Mouse (Mus musculus) kidney, adult 8-10 months (tissue): ENCODE data around the gene Bahcc1.

Source experiments
- DNase-seq, 2 experiments: peaks; one replicate each; pipeline ENCODE4 v3.0.0; 2022

Gene Bahcc1

DNA sequence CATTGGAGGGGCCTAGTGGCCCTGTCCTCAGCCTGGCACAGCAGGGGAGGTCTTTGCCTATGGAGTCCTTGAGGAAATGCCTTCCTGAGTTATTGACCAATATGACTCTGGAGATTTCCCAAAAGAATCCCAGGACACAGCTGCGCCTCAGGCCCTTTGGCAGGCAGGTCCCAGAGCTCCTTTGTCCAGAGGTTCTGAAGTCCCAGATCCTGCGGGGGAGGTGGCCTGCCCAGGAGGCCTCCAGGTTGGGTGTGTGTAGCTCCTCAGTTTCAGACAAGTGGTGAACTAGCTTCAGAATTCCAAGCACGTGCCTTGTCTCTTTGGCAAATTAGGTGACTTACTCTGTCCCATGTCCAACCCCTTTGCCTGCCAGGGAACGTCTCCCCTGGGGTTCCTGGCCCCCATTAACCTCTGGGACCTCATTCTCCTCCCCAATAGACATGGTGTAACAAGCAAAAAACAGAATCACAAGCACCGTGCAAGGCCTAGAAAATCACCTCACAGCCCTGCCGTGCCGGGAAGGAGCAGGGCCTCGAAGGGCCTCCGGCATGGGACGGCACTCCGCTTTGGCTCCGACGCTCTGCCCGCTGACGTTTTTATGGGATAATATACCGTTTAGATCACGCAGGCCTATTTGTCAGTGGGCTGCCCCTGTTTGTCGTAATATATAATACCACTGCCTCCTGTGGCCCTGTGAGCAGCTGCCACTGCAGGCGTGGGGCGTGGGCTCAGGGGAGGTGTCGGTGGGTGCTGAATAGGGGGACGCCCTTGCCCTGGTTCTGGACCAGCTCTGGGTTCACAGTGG is 10.2 kb downstream of the Bahcc1 start:
- no peak for DNase-seq

DNA sequence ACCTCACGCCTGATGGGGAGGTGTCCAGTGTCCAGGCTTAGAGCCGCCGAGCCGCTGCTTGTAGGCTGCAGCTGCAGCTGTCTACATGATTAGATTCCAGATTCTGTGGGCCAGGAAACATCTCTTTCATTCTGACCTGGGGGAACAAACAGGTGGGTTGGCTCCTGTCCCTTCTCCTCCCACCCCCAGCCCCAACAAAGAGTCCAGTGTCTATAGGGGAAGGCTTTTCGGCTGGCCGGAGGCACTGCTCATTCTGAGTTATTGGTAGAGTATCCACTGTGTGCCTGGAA is 10.7 kb downstream of the Bahcc1 start:
- DNase-seq, result no peak

DNA sequence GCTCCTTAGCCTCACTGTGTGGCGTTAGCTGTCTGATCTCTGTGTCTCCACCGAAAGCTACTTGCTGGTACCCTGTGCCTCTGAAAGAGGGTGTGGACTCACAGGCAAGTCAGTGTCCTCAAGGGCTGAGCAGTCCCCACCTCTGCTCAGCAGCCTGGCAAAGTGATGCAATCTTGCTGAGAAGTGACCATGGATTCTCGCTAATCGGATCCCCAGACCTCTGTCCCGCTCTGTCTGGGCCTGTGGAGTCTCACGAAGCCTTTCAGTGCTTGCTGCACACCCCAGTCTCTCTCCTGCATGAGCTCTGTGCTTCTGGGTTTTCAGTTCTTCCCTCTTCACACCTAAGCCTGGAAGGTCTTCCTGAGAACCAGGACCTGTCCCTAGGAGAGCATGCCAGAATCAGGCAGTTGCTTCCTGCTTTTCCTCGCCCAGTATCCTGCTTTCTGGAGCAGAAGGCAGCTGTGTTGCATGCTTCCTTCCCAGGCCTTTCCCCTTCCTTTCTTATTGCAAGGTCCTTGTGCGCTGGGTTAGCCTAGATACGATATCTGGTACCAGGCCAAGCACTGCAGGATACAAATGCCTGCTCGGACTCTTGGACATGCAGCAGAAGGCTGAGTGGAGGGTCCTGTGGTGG is 15.5 kb downstream of the Bahcc1 start:
- no peak for DNase-seq

DNA sequence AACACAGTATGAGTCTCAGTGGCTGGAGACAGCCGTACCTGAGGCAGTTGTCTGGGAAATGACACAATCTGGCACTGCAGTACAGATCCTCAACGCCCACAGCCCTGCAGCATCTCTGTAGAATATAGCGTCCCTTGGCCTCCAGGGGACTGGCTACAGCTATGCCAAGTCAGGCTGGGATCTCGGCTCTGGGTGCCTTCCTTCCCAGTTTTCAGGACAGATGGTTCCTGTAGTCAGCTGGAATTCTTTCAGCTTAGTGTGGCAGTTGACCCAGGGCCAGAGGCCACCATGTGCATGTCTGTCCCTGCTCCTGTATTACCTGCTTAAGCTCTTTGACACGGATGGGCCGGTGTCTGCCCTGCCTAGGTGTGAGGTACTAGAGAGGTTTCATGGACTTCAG is 16.2 kb downstream of the Bahcc1 start:
- no peak for DNase-seq

DNA sequence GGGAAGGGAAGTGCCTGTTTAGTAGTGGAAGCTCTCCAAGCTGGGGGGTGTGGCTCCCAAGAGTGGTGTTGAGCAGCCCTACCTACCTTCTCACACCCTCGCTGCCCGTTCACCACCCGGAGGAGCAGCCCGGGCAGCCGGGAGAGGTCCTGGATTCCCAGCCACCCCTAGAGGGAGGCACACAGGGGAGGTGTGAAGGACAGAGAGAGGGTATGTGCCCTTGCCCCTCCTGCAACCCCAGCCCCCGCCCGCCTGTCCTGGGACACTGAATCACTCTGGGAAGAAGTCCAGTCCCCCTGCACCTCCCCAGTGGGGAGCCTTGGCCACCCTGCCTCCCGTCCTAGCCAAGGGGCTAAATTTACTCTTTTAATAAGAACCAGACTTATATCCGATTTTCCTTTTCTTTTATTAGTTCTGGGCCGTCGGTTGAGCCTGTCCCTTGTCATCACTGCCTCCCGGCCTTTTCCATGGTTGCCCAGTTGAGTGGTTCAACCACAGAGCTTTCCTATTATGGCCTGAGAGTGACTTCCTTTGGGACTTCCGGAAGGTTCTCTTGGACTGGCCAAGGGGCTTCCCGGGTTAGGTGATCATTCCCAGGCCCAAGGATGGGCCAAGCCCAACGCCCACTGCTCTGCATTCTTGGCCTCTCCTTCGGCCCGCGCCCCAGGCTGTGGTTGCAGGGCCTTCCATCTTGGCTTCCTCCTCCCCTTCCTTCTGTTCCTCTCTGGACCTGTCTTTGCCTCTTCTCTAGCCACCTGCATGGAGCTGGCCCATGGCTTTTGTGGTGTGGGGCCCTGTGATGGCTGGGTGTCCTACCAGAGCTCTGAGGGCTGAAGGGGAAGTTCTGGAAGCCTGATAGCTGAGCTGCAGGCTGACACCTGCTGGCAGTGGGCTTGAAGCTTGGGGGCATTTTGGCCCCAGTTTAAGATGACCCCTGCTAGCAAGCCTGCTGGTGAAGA is 18.5 kb downstream of the Bahcc1 start:
- DNase-seq, result no peak

DNA sequence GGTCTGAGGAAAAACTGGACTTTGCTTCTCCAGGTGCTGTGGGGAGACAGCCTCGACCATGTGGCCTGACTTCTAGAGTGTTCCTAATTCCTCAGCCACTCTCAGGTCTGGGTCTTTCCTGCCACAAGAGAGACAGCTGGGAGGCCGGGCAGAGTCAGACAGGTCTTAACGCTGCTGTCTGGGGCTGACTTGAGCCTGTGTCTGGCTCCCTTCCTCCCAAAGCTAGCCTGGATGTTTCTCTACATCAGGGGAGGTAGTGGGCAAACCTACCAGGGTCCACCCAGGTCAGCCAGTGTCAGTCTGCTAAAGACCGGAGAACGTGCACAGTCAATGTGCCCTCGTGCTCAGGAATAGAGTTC is 19.2 kb downstream of the Bahcc1 start:
- no peak for DNase-seq

DNA sequence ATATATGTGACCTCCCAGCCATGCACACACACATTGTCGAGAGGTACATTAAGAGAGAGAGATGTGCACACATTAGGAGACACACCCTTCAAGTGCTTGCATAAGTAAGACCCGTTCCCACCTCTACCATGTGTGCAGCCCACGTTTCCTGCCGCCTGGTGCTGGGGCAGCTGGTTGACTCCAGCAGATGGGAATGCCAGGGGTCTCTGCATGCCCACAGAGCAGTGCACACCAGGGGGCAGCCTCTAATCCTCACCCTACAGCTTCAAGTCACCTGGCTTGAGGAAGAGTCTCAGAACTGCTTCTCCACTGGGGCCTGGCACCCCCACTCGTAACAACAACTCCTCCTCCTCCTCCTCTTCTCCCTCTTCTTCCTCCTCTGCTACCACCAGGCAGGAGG is 19.7 kb downstream of the Bahcc1 start:
- no peak for DNase-seq

DNA sequence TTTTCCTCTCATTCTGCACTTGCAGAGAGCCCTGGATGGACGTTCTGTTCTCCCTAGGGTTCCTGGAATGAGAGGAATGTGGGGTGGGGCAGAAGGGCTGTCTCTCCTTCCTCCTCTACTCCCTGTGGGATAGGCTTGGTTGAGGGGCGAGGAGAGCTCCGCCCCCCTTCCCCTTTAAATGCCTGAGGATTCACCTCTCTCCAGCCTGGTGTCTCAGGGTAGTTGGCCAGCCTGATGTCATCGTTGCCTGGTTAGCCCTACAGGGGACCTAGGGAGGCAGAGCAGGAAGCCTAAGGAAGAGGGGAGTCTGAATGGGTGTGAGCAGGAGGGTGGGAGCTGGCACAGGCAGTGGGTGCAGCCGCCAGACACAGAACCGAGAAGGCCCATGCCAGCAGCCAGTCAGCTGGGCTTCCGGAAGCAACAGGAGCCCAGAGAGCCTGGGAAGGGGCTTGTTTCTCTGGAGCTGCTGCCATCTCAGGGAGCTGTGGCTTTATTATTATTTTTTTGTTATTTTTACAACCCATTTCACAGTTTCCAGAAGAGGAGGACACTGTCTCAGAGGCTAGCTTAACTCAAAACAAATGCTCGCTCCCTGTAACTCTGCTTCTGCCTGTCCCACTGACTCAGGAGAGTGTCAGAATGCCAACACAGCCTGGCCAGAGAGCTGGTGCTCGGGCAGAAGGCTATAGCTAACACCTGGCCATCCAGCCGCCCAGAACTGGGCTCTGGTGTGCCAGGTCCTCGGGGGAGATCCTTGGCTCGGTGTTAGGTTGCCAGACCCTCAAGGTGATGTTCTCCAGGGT is 20.3 kb downstream of the Bahcc1 start:
- peak; percentile 49 to 50 for DNase-seq

DNA sequence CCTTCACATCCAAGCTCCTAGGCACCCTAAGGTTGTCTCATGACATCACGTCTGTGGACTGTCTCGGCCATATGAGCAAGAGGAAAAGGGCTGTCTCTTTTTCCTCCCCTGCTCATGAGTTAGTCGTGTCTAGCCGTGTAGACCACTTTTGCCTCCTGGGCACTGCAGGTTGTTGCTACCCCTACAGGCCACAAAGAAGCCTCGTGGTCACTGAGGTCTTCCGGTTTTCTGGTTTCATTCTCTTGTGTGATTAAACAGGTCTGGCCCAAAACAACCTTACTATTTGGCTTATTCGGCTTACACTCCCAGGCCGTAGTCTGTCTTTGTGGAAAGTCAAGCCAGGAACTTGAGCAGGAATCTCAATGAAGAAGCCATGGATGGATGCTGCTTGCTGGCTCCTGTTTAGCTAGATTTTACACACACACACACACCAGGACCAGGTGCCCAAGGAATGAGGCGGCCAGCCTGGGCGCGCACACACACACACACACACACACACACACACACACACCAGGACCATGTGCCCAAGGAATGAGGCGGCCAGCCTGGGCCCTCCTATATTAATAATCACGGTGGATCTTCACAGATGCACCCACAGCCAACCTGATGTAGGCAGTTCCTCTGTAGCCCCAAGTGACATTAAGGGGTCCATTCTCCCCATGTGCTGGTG is 21.0 kb downstream of the Bahcc1 start:
- DNase-seq, result no peak

DNA sequence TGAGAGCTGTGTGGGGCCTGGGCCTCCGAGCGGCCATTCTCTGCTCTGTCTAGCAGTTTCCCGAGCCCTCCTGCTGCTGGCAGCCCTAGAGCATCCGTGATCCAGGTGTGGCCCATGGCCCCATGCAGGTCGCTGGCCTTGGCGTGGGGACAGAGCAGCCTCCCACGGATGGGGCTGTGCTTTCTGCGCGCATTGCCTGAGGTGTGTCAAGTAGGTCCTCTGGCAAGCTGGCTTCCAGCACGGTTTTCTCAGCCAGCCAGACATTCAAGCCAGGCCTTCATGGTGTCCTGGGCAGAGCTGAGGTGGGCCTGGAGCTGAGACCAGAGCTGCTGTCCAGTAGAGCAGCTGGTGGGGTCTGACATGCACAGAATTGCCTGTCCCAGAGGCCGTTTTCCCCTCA is 21.7 kb downstream of the Bahcc1 start:
- no peak for DNase-seq

DNA sequence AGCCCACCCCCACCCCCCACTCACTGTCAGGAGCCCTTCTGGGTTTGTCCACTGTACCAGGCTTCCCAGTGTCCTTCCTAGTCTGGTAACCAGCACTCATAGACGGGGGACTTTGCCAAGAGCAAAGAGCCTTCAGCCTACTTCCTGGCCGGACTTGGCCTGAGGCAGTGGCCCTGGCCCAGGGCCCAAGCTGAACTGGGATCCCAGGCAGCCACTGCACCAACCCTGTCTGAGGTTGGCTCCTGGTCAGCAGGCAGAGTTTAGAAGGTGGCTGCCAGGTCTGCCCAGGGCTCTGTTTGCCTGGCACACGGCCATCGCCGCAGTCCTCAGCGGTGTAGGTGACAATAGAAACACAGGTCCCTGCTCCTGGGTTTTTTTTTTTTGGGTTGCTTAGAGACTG is 22.3 kb downstream of the Bahcc1 start:
- peak; percentile 92 to 94 for DNase-seq

DNA sequence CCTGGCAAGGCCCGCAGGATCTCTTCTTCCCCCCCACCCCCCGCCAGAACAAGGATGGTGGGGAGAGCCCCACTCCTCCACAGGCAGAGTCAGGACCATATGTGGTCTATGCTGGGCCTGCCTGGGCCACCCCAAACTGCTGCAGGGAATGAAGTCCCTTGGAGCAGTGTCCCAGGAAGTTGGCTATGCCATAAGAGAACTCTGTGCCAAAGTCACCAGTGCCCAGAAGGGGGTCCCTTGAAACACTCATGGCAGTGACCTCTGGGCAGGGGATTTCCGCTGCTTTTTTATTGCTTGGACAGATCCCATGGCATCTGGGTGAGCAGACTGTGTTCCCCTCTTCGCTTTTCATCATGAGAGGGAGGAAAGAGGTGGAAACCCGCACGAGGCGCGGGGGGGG is 22.8 kb downstream of the Bahcc1 start:
- DNase-seq, result no peak

DNA sequence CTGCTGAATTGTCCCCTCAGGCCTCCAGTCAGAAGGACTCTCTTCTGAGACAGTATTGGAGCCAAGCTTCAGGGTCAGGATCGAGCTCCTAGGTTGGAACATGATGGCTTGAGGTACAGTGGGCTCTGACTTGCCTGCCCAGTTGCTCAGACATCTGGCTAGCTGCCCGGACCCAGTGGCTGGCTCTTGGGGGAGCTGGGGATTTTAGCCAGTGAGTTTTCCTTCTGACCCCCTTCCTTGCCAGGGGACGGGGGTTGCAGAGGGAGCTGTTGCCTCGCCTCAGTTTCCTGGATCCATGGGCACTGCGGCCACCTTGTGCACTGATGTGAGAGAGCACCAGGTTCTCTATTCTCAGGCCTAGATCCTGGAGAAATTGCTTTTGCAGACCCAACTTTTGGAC is 23.4 kb downstream of the Bahcc1 start:
- no peak for DNase-seq

DNA sequence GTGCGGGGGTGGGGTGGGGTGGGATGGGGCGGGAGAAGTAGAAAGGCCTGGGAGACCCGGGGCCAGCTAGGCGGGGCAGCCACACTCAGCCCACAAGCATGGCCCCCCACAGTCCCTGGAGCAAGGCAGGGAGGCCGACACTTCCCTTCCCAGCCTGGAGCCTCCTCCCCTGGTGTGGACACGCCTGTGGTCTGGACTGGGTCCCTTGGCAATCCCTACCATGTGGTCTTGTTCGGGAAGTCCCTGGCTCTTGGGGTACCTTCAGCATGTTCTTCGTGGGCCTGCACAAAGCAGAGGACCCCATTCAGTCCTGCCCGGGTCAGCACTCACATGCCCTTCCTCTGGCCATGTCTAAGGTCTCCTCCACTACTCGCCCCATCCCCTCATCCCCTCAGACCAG is 23.8 kb downstream of the Bahcc1 start:
- DNase-seq, result no peak

DNA sequence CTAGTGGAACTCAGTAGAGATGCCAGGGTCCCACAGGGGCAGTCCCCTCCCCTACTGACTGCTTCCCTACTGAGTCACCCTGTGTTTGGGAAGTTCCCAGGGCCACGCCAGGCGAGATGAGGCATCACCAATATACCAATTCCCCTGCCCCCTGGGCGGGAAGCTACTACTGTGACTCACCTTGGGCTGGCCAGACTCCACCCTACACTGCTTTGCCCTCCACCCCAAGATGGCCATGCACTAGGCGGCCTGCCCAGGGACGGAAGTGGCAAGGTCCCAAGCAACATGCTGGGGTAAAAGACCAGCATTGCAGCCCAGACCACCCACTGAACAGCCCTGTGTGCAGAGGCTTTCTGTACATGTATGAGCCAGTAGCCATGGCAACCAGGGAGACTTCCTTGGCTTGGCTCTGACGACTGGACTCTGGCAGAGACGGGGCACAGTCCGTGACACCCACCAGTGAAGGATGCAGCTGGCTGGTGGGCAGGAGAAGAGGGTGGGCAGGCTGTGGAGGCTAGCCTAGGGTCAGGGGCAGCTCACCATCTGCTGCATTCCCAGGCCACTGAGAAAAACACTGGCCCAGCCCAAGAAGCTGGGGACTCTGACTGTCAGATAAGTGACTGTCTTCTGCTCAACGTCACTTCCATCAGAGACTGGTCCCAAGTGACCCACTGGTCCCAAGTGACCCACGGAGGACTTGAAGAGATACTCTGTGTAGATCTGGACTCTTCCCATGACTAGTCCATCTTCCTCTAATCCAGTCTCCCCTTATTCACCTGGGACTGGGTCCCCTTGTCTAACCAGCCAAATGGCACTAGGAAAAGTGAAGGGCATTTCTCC is 24.5 kb downstream of the Bahcc1 start:
- DNase-seq, result no peak

DNA sequence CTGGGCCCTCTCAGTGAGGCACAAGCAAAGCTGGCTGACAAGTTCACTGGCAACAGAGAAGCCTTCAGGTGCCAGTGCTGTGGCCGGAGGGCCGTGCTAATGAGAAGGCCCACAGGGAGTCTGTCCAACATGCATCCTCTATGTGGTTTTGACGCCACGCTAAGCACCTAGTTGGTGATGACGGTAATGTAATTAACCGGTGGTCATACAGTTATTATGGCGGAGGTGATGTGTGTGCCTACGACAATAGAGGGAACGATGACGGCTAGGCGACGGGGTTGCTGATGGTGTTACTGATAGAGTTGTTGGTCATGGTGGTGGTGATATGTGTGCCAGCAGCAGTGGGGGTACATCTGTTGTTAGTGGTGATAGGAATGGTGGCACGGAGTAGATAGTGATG is 25.2 kb downstream of the Bahcc1 start:
- DNase-seq, result no peak

DNA sequence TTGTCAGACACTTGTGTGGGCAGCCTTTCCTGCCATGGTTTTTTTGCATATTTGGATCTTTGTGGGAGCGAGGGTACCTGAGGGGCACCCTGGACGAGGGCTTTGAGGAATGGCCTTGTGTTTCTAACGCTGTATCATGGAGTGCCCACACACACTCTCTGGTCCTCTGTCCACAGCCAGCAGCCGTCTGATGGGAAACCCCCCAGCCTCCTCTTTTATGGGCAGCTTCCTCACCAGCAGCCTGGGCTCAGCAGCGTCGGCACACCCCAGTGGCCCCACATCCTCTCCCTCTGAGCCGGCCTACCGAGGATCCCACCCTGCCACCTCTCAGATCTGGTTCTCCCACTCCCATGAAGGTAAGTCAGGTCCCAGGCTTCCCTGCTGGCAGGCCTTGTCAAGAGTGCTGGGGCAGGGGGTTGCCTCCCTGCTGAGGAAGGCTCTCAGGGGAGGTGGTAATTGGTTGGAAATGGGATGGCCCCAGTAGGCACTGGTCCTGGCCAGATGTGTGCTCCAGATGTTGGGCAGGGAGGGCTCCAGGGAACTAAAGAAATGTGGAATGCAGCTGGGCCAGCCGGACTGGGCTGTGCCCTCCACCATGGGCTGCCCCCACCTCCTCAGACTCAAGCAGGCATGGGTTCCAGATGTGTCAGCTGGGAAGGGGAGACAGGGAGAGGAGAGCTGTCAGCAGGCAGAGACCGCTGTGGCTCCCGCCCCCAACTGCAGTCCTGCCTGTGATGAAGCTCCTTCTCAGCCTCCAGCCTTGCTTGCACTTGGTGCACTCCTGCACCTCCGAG is 26.3 kb downstream of the Bahcc1 start:
- DNase-seq, result no peak

DNA sequence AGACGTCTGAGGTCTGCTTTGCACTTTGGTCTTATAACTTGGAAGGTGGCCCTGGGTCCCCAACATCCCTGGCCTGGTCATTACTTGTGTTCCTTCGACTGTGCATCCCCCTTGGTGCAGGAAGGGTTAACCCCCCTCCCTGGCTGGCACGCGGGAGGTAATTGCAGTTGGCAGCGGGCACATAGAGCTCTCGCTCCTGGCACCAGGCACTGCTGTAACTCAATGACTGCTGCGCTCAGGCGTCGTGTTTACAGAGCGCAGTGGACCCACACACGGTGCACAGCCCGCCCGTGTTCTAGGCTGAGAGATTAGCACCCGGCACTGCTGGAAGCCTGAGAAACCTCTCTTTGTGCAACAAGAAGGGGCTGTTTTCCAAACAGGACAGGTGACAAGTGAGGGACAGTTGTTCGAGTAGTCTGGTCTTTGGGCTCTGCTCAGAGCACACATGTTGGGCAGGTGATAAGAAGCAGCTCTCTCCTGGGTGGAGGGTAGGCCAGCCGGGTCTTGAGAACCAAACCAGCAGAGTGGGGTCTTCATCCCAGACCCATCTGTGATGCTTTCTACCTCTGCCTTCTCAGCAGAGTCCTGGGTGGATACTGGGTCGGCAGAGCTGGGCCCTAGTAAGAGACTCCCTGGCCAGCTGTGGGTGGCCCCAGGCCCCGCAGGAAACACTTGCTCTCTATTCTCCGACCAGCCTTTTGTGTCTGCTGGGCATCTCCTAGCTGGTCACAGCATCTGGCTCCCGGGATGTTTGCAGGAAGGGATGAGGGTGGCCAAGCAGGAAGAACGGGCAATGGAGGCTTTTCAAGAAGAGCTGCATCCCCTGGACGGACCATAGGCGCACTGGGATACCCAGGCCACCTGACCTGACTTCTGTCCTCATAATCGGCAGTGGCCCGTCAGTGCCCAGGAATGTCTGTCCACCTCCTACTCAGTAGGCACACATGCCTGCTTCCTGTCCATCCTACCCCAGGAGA is 27.3 kb downstream of the Bahcc1 start:
- peak; percentile 78 to 84 for DNase-seq

DNA sequence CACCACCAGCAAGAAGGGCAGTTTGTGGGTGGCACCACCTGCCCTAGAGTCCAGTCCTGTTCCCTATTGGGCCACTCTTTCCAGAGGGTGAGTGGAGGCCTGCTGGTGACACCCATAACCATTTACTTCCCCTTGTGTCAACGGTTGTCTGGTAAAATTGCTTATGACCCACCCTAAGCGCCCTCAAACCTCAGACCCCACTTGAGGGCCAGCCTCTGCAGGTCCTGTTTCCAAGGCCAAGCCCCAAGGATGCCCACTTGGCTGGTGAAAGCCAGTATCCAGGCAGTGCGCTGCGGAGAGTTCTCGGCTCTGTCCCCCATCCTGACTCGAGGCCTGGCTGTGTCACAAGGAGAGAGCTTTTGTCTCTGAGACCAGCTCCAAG is 28.0 kb downstream of the Bahcc1 start:
- no peak for DNase-seq
